Mouse (Mus musculus) ES-Bruce4 (cell line): ENCODE results near the gene Gpc4.

ENCODE experiments used
- CTCF ChIP-seq: IDR thresholded peaks from one replicate; pipeline ENCODE4 v1.8.1; 2011; ENCODE audit warnings: low read depth, low read length
- EP300 ChIP-seq: IDR thresholded peaks from 2 replicates; pipeline ENCODE4 v1.6.1; 2011; ENCODE audit warnings: low read depth, low read length; ENCODE audit not compliant: insufficient read depth

- TF ChIP-seq CTCF = no peak
- TF ChIP-seq EP300 = no peak
These were observed 78.0 kb downstream of the Gpc4 start for GRCm38 (mm10) chrX:52086885-52087573.
